Mouse (Mus musculus) kidney, postnatal 36 days (tissue): ENCODE measurements at regions not wholly inside any gene's neighbourhood (a gene's known extent, or its start where the extent isn't known, plus 50 kb on each side); places are given as distances from the start of the nearest gene placed in this dataset.
A peak's percentile ranks its signal among the peaks of the same experiment; 100 is the strongest.

ENCODE experiments used
- DNase-seq, 2 experiments: peaks; one replicate each; pipeline ENCODE4 v3.0.0; 2021 to 2022; ENCODE audit warnings: mixed read lengths in 2 of 2

GRCm38 (mm10) chr7:98768460-98768859 lies 65.6 kb downstream of the Thap12 start:
- no peak for DNase-seq

- DNase-seq: no peak
These were observed 65.7 kb upstream of the Wnt11 start for GRCm38 (mm10) chr7:98769111-98769734.

- no peak for DNase-seq
These were observed 64.5 kb upstream of the Wnt11 start for GRCm38 (mm10) chr7:98770257-98770890.

DNA sequence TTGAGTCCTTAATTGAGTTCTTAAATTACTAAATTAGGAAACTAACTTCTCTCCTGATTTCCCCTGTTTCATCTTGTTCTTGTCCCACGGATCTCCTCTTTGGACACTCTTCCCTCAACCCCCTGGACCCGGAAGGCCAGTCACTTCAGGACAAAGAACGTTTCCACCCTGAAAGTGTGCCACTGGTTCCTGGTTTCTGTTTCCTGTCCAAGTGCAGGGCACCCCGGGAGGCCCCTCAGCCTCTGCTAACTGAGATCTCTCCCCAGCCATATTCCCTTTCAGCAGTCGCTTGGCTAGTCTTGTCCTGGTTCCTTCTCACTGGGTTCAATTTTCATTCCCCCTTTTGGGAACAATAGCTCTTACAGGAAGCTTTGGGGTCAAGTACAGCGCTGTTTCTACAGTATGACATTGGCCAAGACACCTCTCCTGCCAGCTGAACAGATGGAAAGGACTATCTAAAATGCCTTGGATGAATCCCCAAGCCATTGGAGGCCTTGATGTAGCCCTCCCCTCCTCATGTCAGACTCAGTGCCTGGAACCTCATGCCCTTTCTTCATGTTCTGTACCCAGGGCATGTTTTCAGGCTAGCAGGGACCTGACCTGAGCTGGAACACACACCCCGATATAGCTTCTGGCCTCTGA lies 63.7 kb upstream of the Wnt11 start:
- no peak for DNase-seq

DNA sequence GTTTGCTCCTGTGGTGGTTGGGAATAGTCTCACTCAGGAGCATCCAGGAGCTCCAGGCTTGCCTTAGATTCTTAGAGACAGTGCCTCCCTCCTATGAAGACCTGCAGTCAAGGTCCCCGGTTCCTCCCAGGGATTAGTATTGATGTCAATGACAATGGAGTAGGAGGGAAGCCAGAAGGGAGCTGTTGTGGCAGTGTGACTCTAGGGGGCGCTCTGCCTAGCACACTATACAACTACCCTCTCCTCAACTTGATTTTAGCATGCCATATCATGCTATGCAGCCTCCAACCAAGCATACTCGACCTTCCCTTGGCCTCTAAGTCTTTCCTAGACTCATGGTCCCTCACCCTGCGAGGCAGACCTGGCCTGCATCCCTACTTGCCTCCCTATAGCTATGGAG lies 60.3 kb upstream of the Wnt11 start:
- DNase-seq: no peak

DNA sequence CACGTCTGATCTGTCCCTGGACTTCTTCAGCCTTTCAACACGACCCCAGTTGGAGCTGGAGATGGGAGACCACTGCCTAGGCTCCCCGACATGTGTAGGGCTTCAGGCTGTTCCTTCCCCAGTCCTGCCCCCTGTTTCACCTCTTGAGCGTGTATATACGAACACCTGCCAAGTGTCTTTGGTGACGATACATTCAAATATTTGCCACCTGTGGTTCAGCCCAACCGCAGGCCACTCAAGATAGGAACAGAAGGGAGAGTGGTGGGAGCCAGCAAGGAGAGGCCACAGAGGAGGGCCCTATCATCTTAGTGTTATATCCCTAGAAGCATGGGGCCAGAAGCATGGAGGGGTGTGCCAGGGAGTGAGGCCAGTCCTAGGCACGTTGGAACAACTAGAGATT lies 59.9 kb upstream of the Wnt11 start:
- no peak for DNase-seq

GRCm38 (mm10) chr7:98777304-98777849 lies 57.5 kb upstream of the Wnt11 start:
- peak in 1 of 2 experiments; percentile 25 for DNase-seq

GRCm38 (mm10) chr7:98778929-98779328 lies 56.0 kb upstream of the Wnt11 start:
- peak; percentile 76 to 91 for DNase-seq

- no peak for DNase-seq
These were observed 51.4 kb upstream of the Wnt11 start for GRCm38 (mm10) chr7:98783521-98783920.

GRCm38 (mm10) chr7:98783954-98784353 lies 51.0 kb upstream of the Wnt11 start:
- peak; percentile 55 to 75 for DNase-seq

DNA sequence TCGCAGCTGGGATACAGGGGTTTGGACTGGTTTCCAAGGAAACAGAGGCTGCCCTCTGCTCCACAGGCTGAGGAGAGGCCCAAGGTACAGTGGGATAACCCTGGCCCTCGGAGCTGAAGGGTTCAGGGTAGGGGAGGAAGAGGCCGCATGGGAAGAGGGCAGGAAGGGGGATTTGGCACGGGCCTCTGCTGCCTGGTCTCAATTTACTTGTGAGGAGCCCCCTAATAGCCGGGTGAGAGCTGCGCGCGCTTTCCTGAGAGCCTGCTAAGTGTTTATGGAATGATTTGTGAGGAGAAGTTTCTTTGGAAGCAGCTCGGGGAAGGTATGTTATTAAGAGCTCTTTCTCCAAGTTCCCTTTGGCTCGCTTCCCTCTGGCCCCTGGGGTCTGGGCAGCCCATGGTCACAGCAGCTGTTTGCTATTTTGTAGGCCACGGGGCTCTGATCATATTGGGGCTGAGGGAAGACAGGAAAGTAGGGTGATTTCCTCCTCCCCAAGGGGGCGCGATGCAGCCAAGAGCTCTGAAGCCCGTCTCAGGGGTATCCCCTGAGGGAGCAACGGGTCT lies 50.5 kb upstream of the Wnt11 start:
- no peak for DNase-seq
